Mouse (Mus musculus) CD4-positive, CD25-positive, alpha-beta regulatory T cell, adult 4 months (primary cell): Measurements from ENCODE around the gene Herc2. TPM values are rescaled to one million over a fixed set of nuclear protein-coding genes. Genes with fewer than 3 reads are reported as not detected.

Experiments
- ATAC-seq: one replicate; pipeline ENCODE4 v1.8.0; 2017
- polyA plus RNA-seq, 2 experiments: library from polyadenylated mRNA; unstranded; fragments of 100-300 nt; shearing (Covaris generic); gene quantifications; one replicate each; pipeline ENCODE4 v1.2.1; 2017

Herc2 gene
- polyA plus RNA-seq, 2 experiments from 2014 or later = 19.9 to 36.6 TPM

- no peak for ATAC-seq
Measured at GRCm38 (mm10) chr7:56066634-56067033, 16.6 kb downstream of the Herc2 start.

DNA sequence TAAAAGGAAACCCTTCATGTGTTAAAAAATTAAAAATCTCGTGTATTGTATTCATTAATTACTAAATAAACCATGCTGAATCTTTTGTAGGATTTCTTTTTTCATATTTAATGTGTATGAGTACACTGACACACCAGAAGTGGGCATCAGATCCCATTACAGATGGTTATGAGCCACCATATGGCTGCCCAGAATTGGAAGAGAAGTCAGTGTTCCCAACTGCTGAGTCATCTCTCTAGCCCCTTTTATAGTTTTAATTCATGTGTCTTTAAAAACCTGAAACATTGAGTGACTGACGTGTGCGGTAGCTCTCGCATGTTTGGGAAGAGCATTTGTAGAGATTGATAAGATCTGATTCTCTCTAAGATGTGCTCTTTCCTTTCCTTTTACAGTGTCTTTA lies 21.7 kb downstream of the Herc2 start:
- ATAC-seq = no peak

- ATAC-seq = no peak
Measured at GRCm38 (mm10) chr7:56083034-56083433, 33.0 kb downstream of the Herc2 start.

DNA sequence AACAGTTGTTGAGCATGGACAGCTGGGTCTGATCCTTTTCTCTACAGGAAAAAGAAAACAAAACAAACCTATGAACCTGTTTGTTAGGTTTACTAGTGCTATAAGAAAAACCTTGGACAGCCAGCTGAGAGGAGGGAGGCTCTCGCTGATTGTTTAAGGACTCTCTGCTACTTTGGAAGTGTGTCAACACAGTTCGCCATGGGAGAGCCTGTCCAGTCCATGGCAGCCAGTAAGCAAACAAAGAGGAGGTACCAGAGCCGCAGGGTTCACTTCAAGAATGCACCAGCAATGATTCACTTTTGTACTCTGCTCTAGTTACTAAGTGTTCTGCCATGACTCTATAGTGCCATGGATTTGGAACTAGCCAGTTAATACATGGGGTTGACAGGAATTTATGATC lies 39.1 kb downstream of the Herc2 start:
- ATAC-seq = no peak

DNA sequence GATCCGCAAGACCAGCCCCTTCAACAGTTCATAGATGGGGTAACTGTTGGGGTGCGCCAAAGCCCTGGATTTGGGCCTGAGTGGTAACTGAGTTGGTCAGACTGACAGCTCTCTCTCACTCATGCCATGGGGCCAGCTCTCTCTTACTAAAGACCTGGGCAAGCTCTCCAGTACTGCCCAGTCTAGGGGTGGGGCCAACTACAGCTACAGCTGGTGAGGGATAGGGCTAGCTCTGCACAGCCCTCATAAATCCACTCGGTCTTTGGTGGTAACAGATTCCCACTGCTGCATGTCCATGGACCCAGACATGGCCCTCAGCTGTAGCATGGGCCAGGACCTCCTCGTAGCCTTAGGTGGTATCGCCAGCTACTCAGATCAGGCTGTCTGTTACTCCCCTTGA lies 41.4 kb downstream of the Herc2 start:
- ATAC-seq = no peak

- no peak for ATAC-seq
Measured at GRCm38 (mm10) chr7:56102293-56102847, 52.4 kb downstream of the Herc2 start.

DNA sequence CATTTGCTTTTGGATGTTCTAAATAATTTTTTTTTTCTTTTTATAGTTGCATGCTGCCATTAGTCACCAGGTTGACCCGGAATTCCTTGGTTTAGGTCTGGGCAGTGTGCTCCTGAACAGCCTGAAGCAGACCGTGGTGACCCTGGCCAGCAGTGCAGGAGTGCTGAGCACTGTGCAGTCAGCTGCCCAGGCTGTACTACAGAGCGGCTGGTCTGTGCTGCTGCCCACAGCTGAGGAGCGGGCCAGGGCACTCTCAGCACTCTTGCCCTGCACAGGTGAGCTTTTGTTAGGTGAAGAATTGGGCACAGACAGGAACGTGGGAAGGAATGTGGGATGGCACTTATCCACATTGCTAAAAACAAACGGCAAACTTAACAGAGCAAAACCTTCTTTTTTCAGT lies 63.0 kb downstream of the Herc2 start:
- ATAC-seq = no peak

DNA sequence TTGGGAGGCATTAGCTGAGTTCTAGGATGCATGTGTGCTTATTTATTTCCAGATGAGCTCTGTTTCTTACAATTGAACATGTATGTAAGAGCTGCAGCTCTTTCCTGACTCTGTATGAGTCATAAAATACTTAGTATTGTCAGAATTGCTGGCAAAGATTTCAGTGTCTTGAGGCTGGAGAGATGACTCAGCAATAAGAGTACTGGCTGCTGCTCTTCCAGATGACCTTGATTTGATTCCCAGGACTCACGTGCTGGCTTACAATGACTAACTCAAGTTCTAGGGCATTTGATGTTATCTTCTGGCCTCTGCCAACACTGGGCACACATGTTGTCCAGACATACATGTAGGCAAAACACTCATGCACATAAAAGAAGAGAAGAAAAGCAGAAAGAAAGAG lies 64.2 kb downstream of the Herc2 start:
- ATAC-seq = no peak

GRCm38 (mm10) chr7:56120968-56121367 lies 71.0 kb downstream of the Herc2 start:
- ATAC-seq = no peak

DNA sequence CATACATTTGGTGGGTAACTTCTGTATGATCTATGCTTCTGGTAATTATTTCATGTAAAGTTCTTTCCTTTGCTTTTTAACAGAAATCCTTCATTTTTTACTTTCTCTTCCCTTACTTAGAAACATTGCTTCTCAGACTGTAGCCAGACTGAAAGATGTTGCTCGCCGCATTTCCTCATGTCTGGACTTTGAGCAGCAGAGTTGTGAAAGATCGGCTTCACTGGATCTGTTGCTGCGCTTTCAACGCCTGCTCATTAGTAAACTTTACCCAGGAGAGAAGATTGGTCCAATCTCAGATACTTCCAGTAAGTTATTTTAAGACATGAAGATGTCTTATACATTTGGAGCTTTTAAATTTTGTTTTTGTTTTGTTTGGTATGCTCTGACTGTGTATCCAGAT lies 71.4 kb downstream of the Herc2 start:
- no peak for ATAC-seq

DNA sequence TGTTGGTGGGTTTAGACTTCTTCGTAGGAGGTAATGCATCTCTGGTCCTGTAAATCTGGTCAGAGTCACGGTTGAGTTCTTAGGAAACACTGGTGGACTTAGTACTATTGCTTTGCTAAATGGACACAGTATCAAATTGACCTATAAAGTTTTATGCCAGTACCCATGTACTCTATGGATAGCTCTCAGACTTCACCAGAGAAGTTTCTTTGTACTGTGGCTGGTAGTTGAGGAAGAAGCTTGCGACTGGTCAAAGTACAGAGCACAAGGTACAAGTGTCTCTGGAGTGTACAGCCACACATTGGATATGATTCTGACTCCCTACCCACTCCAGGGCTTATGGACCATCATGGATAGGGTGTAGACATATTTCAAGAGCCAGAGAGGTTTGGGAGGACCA lies 78.1 kb downstream of the Herc2 start:
- no peak for ATAC-seq

- ATAC-seq = no peak
Measured at GRCm38 (mm10) chr7:56129577-56129976, 79.6 kb downstream of the Herc2 start.

DNA sequence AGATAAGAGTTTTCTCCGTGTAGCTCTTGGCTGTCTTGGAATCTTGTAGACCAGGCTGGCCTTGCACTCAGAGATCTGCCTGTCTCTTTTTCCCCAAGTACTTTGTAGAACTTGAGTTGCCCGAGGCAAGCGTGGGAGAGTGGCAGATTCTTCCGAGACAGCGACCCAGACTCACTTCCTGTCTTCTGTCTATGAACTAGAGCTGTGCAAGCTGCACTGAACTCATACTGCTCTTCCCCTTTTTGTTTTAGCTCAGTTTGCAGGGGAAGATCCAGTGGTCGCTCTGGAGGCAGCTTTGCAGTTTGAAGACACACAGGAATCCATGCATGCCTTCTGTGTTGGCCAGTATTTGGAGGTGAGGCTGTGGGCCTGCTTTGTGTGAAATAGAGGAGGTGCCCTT lies 81.6 kb downstream of the Herc2 start:
- peak; percentile 78 for ATAC-seq

DNA sequence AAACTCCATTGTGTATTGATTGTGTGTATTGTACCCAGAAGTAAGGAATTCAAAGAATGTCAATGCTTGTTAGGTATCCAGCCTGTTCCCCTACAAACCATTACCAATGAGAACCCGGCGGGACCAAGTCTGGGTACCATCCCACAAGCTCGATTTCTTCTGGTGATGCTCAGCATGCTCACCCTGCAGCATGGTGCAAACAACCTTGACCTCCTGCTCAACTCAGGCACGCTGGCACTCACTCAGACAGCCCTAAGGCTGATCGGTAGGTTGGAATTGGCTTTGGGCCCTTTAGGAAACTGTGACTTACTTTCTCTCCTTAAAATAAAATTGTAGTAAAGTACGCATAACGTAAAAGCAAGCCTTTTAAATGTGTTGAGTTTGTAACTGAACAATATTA lies 88.7 kb downstream of the Herc2 start:
- no peak for ATAC-seq

- no peak for ATAC-seq
Measured at GRCm38 (mm10) chr7:56146424-56146823, 96.4 kb downstream of the Herc2 start.

DNA sequence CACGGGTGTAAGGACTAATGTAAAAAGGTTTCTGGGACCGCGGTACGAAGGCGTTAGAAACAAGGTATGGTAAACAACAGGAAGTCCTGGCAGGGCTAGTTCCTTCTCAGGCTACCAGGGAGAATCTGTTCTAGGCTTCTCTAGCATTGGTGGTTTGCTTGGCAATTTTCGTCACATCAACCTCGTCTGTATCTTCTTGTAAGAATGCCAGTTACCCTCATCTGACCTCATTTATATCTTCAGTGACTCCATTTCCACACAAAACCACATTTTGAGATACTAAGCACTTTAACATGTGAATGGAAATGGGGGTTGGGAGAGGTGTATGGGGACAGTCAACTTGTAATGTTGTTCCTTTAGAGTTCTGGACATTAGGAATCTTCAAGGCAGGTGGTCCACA lies 98.9 kb downstream of the Herc2 start:
- ATAC-seq = no peak

GRCm38 (mm10) chr7:56151885-56152676 lies 102.1 kb downstream of the Herc2 start:
- no peak for ATAC-seq

GRCm38 (mm10) chr7:56153161-56153560 lies 103.2 kb downstream of the Herc2 start:
- ATAC-seq = no peak

- ATAC-seq = no peak
Measured at GRCm38 (mm10) chr7:56153625-56154024, 103.6 kb downstream of the Herc2 start.

DNA sequence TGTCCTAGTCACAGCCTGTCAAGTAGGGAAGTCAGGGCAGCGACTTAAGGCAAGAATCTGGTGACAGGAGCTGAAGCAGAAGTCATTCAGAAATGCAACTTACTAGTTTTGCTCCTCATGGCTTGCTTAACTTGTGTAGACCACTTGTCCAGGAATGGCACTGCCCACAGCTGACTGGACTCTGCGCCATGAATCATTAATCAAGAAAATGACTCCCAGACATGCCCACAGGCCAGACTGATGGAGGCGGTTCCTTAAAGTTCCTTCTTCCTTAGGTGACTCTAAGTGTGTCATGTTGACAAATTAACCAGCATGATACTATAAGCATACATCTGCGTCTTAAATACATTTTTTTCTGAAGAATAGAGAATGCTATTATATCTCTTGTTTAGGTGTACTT lies 113.3 kb downstream of the Herc2 start:
- ATAC-seq = no peak

- ATAC-seq = no peak
Measured at GRCm38 (mm10) chr7:56168713-56169112, 118.7 kb downstream of the Herc2 start.

DNA sequence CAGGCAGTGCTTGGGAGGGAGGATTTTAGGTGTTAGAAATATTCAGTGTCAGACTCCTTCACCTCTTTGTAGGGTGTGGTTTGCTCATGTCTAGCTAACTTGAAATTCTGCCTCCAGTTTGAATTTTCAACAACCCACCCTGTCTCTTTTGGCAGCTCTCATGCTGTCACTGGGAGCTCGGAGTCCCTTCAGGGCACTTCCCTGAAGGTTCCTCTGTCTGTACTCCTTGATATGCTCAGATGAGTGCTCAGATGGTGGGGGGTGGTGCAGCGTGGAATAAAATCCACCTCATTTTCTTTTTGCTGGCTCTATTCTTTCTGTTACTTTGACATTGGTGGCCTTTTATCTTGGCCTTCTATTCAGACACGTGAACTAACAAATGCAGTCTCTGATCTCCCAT lies 127.4 kb downstream of the Herc2 start:
- ATAC-seq = no peak

DNA sequence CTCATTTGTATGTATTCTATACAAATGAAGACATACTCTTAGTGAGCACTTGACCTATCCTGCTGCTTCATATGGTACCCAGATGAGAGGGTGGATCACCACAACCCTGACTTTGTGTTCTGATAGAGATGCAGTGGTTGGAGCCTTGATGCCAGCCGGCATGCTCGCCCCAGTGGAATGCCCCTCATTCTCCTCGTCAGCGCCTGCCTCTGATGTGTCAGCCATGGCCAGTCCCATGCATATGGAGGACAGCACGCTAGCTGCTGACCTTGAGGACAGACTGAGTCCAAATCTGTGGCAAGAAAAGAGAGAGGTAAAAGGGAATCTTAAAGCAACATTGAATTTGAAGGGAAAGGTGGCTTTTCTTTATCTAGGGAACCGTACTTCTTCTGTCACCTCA lies 141.0 kb downstream of the Herc2 start:
- ATAC-seq = no peak

- no peak for ATAC-seq
Measured at GRCm38 (mm10) chr7:56191661-56192060, 141.7 kb downstream of the Herc2 start.
